Mouse (Mus musculus): ENCODE data around the gene Fsd1.
A peak's percentile ranks its signal among the peaks of the same experiment; 100 is the strongest.
"Not testable (repeated sequence)": the region's sequence is repeated elsewhere in the genome, so short reads cannot be mapped to it uniquely, and the experiment has no call there.

Gene Fsd1

GRCm38 (mm10) chr17:55986030-55986961 is at the start of gene Fsd1:
Gene Fsd1, plus strand, starts transcription at chr17:55986509.
- DNase-seq, result peak; percentile 91

DNA sequence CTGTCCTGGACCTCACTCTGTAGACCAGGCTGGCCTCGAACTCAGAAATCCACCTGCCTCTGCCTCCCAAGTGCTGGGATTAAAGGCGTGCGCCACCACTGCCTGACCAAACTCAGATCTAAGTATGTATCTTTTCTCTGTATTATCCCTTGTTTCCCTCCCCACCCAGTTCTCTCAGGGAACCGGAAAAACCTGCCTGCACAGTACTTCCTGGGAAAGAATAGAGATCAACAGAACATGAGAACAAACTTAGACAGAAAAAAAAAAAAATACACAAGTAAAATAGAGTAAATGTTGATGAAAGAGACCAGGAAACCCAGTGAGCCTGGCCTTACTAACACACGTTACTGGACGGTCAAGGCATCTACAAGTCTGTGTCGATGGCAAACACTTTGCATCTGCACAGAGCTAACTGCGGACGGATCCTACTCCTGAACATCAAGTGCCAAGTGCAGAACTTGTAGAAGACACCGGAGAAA is 41.9 kb upstream of the Fsd1 start:
- not testable (repeated sequence) for DNase-seq

DNA sequence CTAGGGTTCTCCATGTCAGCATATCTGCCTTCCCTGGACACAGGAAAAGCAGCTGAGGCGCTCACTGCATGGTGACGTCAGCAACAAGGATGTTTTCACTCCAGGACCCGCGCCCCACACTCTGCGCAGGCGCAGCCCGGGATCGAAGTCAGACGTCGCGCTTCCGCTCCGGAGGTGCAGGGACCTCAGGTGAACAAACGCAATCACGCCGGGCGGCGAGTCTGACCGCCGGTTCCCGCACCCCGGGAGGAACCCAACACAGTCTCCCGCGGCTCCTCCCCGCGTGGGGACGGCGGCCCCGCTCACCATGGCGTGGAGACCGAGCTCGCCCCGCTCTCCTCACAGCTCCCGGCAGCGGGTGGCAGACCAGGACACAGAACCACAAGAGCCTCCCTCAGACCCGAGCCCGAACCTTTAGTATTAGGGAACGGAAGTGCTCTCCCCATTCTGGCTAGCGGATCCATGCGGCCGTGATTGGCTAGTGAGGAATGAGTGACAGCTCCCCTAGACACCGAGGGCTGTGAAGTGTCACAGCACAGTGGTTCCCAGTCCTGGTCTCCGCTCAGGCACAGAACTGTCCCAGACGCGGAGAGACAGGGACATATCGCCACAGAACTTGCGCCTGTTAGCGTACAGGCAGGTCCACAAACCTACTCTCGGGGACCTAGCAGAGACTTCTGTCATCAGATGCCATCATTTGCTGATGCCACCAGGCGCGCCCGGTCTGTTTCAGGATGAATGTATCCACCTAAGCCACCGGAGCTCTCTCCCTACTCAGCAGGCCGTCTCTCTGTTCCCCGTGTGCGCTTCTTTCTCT is 41.2 kb upstream of the Fsd1 start:
- DNase-seq, result peak; percentile 93 to 94

DNA sequence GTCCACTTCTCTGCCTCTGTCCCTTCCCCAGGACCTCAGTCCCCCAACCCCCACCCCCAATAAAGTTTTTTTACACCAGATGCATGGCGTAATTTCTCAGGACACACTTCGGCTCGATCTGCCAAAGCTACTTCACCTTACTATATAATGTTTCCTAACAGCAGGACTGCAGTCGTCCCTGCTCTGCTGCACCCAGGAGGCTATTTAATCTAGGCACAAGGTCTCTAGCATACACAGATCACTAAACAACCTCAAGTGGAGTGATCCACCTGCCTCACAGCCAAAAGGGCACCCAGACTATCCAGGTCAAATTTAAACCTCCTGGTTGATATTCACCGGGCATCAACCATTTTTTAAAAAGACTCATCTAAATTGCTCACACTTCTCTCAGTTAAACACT is 40.6 kb upstream of the Fsd1 start:
- DNase-seq, result peak in 1 of 2 experiments; percentile 40

DNA sequence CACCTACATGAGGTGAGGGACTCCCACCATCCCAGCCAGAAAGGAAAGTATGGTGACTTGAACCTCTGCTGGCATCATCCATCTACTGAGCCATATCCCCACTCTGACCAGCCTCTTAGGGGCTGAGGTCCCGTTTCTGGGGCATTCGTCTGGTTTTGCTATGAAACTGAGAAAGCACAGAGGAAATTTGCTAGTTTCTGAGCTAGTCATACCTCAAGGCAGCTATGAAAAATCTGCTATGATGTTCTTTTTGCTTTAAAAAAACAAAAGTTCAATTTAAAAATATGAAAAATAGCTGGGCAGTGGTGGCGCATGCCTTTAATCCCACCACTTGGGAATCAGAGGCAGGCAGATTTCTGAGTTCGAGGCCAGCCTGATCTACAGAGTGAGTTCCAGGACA is 37.7 kb upstream of the Fsd1 start:
- no peak for DNase-seq

DNA sequence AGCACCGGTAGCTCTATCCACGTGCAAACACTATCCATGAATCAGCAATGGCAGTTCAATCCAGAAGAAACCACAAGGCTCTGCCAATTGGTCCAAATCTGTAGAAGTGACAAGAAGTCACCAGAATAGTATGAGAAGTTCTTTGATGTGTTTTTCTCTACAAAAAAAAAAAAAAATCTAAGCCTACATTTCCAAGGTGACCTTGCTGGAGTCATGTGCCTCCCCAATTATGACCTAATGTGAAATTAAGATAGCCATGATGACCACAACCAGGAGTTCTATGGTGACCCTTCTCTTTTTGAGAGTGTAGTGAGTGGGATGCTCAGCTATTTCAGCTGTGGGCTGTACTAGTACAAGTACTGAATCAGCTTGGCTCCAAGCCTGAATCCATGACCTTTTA is 36.9 kb upstream of the Fsd1 start, which contains the start of gene Zfp119b:
Gene Zfp119b, minus strand, starts transcription at position 101 of the 400 bp plus-strand sequence.
- DNase-seq, result no peak

GRCm38 (mm10) chr17:55950601-55951000 is 35.7 kb upstream of the Fsd1 start:
- no peak for DNase-seq

DNA sequence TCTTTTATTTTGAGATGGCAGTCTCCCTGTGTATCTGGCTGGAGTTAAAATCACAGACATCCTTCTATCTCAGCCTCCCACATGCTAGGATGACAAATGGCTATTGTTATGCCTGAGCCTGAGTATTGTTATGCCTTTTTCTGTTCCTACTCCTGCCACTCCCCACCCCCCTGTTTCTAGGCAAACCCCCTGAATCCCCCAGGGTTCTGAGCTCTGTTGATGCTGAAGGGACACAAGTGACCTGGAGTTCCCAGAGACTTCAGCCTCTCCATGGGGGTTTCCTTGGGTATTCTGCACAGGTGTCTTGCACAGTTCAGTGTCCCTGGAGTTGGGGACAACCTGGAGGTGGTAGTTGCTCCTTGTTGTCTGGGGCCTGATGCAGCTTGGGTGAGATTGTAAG is 34.3 kb upstream of the Fsd1 start:
- DNase-seq, result no peak

GRCm38 (mm10) chr17:55952447-55953027 is 33.8 kb upstream of the Fsd1 start, which contains the start of gene Ebi3:
Gene Ebi3, plus strand, starts transcription at chr17:55952640.
- no peak for DNase-seq

- DNase-seq, result peak; percentile 1 to 4
These were observed 32.6 kb upstream of the Fsd1 start for GRCm38 (mm10) chr17:55953751-55954150.

GRCm38 (mm10) chr17:55954229-55954628 is 32.1 kb upstream of the Fsd1 start:
- peak; percentile 3 to 23 for DNase-seq

GRCm38 (mm10) chr17:55956129-55956528 is 30.2 kb upstream of the Fsd1 start:
- peak; percentile 91 to 96 for DNase-seq

DNA sequence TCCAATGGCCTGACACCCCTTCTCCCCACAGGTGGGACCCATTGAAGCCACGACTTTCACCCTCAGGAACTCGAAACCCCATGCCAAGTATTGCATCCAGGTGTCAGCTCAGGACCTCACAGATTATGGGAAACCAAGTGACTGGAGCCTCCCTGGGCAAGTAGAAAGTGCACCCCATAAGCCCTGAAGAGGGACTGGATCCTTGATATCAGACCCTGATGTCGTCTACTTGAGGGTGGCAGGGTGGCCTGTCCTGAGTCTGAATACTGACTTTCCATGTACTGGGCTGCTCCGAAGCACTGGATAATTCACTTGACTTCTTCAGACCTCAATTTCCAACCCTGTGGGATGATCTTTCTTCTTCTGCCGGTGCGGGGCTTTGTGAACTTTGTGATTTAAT is 29.7 kb upstream of the Fsd1 start:
- no peak for DNase-seq

DNA sequence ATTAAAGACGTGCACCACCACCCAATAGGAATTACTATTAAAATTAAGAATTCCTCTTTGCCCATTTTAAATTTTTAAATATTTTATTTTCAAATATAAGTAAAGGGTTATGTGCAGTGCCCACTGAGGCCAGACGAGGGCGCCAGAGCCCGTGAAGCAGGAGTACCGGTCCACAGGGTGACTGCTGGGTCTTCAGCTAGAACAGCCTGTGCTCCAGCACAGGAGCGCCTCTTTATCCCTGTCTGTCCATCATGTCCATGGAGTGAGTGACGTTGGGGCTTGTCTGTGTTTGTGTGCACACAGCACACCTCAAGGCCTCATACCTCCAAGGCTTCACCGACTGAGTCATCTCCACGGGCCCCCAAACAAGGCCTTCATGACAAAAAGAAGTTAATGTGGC is 29.1 kb upstream of the Fsd1 start:
- peak; percentile 86 to 91 for DNase-seq

- peak in 1 of 2 experiments; percentile 32 for DNase-seq
These were observed 28.4 kb upstream of the Fsd1 start for GRCm38 (mm10) chr17:55957726-55958583.

DNA sequence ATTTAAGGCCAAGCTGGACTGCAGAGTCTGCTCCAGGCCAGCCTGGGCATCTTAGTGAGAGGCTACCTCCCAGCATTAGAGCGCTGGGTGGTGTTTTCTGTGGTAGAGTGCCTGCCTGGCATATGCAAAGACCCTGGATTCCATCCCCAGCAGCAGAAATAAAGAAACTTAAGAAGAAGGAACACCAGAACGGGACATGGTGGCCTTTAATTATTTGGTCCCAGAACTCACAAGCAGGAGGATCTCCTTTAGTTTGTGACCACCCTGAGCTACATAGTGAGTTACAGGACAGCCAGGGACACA is 27.8 kb upstream of the Fsd1 start:
- DNase-seq, result no peak

- peak; percentile 94 to 96 for DNase-seq
These were observed 27.2 kb upstream of the Fsd1 start, which contains the start of gene Yju2 for GRCm38 (mm10) chr17:55958918-55959728. Gene Yju2, plus strand, starts transcription at chr17:55959099.

GRCm38 (mm10) chr17:55959946-55960740 is 26.2 kb upstream of the Fsd1 start:
- DNase-seq, result peak in 1 of 2 experiments; percentile 17

GRCm38 (mm10) chr17:55960791-55961190 is 25.5 kb upstream of the Fsd1 start:
- peak in 1 of 2 experiments; percentile 17 for DNase-seq

GRCm38 (mm10) chr17:55961631-55962030 is 24.7 kb upstream of the Fsd1 start:
- DNase-seq, result no peak
